12 mouse cellular contexts compared by ENCODE assay signal in the genomic region with DNA sequence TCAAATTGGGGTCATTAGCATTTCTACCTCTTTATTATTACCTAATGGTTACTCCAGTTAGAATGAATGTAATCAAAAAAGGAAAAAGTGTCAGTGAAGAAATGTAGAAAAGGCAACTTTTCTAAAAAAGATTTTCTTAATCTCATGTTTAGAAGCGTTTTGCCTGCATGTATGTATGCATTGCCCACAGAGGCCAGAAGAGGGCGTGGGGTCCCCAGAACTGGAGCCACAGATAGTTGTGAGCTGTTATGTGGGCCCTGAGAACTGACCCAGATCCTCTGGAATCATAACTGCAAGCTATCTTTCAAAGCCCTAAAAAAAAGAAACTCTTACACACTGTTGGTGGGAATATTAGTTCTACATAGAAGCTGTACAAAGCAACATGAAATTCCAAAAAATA. TPM values are rescaled to one million over a fixed set of nuclear protein-coding genes. Genes with fewer than 3 reads are reported as not detected.
DNase-seq lines count a peak whose midpoint lies in the region; ATAC-seq and TF ChIP-seq lines count a peak whose summit lies in the region.
"Had no signal": no experiment of that assay in that cellular context is flagged by ENCODE, and none has a peak within 500 bp of the region (broad histone marks: within the 10 kb centered on the region; RNA-seq: fewer than 3 reads in every experiment).

No protein-coding gene starts in this region.

- no peaks in the 10 kb centered on the region for H3K9me3 ChIP-seq in intestine, postnatal 0 days (ENCODE audit: control insufficient read depth)
- no peaks in the 10 kb centered on the region for H3K9me3 ChIP-seq in intestine, embryonic 16.5 days (ENCODE audit: control insufficient read depth, low read length)
- no peaks in the 10 kb centered on the region for H3K9me3 ChIP-seq in midbrain, embryonic 11.5 days (ENCODE audit: control insufficient read depth, low read length)
- H3K9me3 ChIP-seq in midbrain, embryonic 14.5 days (ENCODE audit: control insufficient read depth, low read length), result no peaks in the 10 kb centered on the region
- no peaks in the 10 kb centered on the region for H3K9me3 ChIP-seq in hindbrain, embryonic 16.5 days (ENCODE audit: control insufficient read depth, low read length)
- H3K9me3 ChIP-seq: hindbrain, embryonic 15.5 days; kidney, embryonic 15.5 days had no signal

- H3K27me3 ChIP-seq in intestine, postnatal 0 days (replicated peaks; ENCODE audit: control insufficient read depth, insufficient read depth, low read length), result no peaks in the 10 kb centered on the region
- no peaks in the 10 kb centered on the region for H3K27me3 ChIP-seq in intestine, embryonic 16.5 days (replicated peaks; ENCODE audit: control insufficient read depth, insufficient read depth, low read length)
- no peaks in the 10 kb centered on the region for H3K27me3 ChIP-seq in midbrain, embryonic 11.5 days (ENCODE audit: control insufficient read depth, insufficient read depth, low read length)
- no peaks in the 10 kb centered on the region for H3K27me3 ChIP-seq in midbrain, embryonic 14.5 days (ENCODE audit: control insufficient read depth, insufficient read depth, low read length)
- no peaks in the 10 kb centered on the region for H3K27me3 ChIP-seq in hindbrain, embryonic 16.5 days (replicated peaks; ENCODE audit: control insufficient read depth, insufficient read depth, low read length)
- H3K27me3 ChIP-seq: hindbrain, embryonic 15.5 days; kidney, embryonic 15.5 days had no signal

- H3K4me2 ChIP-seq in intestine, postnatal 0 days (replicated peaks; ENCODE audit: low read depth), result no peak overlapping the region
- no peak overlapping the region for H3K4me2 ChIP-seq in intestine, embryonic 16.5 days (ENCODE audit: low read depth, low read length)
- no peak overlapping the region for H3K4me2 ChIP-seq in midbrain, embryonic 11.5 days
- H3K4me2 ChIP-seq in midbrain, embryonic 14.5 days (ENCODE audit: low read length), result no peak overlapping the region
- H3K4me2 ChIP-seq in hindbrain, embryonic 16.5 days (ENCODE audit: low read length), result no peak overlapping the region
- H3K4me2 ChIP-seq: hindbrain, embryonic 15.5 days; kidney, embryonic 15.5 days had no signal

- peak; percentile 53 for DNase-seq in midbrain, embryonic 11.5 days (ENCODE audit: low spot score, missing footprints)
- no peak for DNase-seq in midbrain, embryonic 14.5 days
- peak; percentile 36 for DNase-seq in ZHBTc4 (ENCODE audit: low read depth, low spot score)
- no peak for DNase-seq in urinary bladder, postnatal 14 days (ENCODE audit: low spot score)
- DNase-seq: adrenal gland, postnatal 25 days; gastrocnemius, postnatal 36 days; thymus, adult 18-20 months had no signal

- H3K9ac ChIP-seq in intestine, postnatal 0 days (ENCODE audit: low read depth, low read length), result no peak overlapping the region
- H3K9ac ChIP-seq in intestine, embryonic 16.5 days (ENCODE audit: low read depth, low read length), result no peak overlapping the region
- H3K9ac ChIP-seq in midbrain, embryonic 11.5 days (ENCODE audit: low read length), result no peak overlapping the region
- H3K9ac ChIP-seq in midbrain, embryonic 14.5 days (replicated peaks; ENCODE audit: low read length), result no peak overlapping the region
- no peak overlapping the region for H3K9ac ChIP-seq in hindbrain, embryonic 16.5 days (ENCODE audit: low read depth, low read length)
- H3K9ac ChIP-seq: hindbrain, embryonic 15.5 days; kidney, embryonic 15.5 days had no signal

- no peak overlapping the region for H3K27ac ChIP-seq in intestine, postnatal 0 days (ENCODE audit: low read depth, low read length)
- no peak overlapping the region for H3K27ac ChIP-seq in intestine, embryonic 16.5 days (ENCODE audit: low read length)
- no peak overlapping the region for H3K27ac ChIP-seq in midbrain, embryonic 11.5 days (ENCODE audit: low read depth, low read length)
- H3K27ac ChIP-seq in midbrain, embryonic 14.5 days (replicated peaks; ENCODE audit: low read depth, low read length), result no peak overlapping the region
- H3K27ac ChIP-seq in hindbrain, embryonic 16.5 days (ENCODE audit: low read depth, low read length), result no peak overlapping the region
- H3K27ac ChIP-seq: hindbrain, embryonic 15.5 days; kidney, embryonic 15.5 days had no signal

- ATAC-seq in intestine, postnatal 0 days, result no peak
- ATAC-seq in intestine, embryonic 16.5 days, result no peak
- ATAC-seq in midbrain, embryonic 11.5 days (ENCODE audit: low FRiP score), result no peak
- no peak for ATAC-seq in midbrain, embryonic 14.5 days (ENCODE audit: low FRiP score, low TSS enrichment)
- ATAC-seq in hindbrain, embryonic 16.5 days, result no peak

- H3K4me3 ChIP-seq in intestine, postnatal 0 days (ENCODE audit: low read depth, low read length), result no peak overlapping the region
- no peak overlapping the region for H3K4me3 ChIP-seq in intestine, embryonic 16.5 days (ENCODE audit: low read length)
- no peak overlapping the region for H3K4me3 ChIP-seq in midbrain, embryonic 11.5 days (ENCODE audit: low read depth, low read length)
- no peak overlapping the region for H3K4me3 ChIP-seq in midbrain, embryonic 14.5 days (replicated peaks; ENCODE audit: low read depth, low read length)
- H3K4me3 ChIP-seq in hindbrain, embryonic 16.5 days (ENCODE audit: low read length), result no peak overlapping the region
- H3K4me3 ChIP-seq: hindbrain, embryonic 15.5 days; kidney, embryonic 15.5 days had no signal

- no peaks in the 10 kb centered on the region for H3K4me1 ChIP-seq in intestine, postnatal 0 days (replicated peaks; ENCODE audit: control insufficient read depth, insufficient read depth, low read length)
- H3K4me1 ChIP-seq in intestine, embryonic 16.5 days (ENCODE audit: control insufficient read depth, insufficient read depth, low read length), result no peaks in the 10 kb centered on the region
- no peaks in the 10 kb centered on the region for H3K4me1 ChIP-seq in midbrain, embryonic 11.5 days (ENCODE audit: control insufficient read depth, insufficient read depth, low read length)
- no peaks in the 10 kb centered on the region for H3K4me1 ChIP-seq in midbrain, embryonic 14.5 days (ENCODE audit: control insufficient read depth, insufficient read depth, low read length)
- no peaks in the 10 kb centered on the region for H3K4me1 ChIP-seq in hindbrain, embryonic 16.5 days (ENCODE audit: control insufficient read depth, insufficient read depth, low read depth, low read length)
- H3K4me1 ChIP-seq: hindbrain, embryonic 15.5 days had no signal

- peaks cover 23% of the 10 kb centered on the region for H3K36me3 ChIP-seq in intestine, postnatal 0 days (ENCODE audit: control insufficient read depth, insufficient read depth)
- H3K36me3 ChIP-seq in intestine, embryonic 16.5 days (ENCODE audit: control insufficient read depth, insufficient read depth, low read length), result 0 out of 2 replicates have a peak, but pooled peaks cover 3% of the 10 kb centered on the region
- H3K36me3 ChIP-seq in midbrain, embryonic 11.5 days (ENCODE audit: control insufficient read depth, insufficient read depth, low read length), result no peaks in the 10 kb centered on the region; the same call in 1 of the 2 replicates
- peaks cover 35% of the 10 kb centered on the region for H3K36me3 ChIP-seq in midbrain, embryonic 14.5 days (ENCODE audit: control insufficient read depth, insufficient read depth, low read length)
- no peaks in the 10 kb centered on the region; the same call in 1 of the 2 replicates for H3K36me3 ChIP-seq in hindbrain, embryonic 16.5 days (ENCODE audit: control insufficient read depth, insufficient read depth, low read length)

- peak; percentile 48 for TF ChIP-seq CTCF in intestine, postnatal 0 days (IDR thresholded peaks at IDR 0.05; ENCODE audit: low read depth)

- WGBS in intestine, postnatal 0 days, result 74% methylated on average over 2 of the region's 2 CpGs
- WGBS in intestine, embryonic 16.5 days, result 77% methylated on average over 2 of the region's 2 CpGs
- 84% methylated on average over 2 of the region's 2 CpGs for WGBS in midbrain, embryonic 11.5 days
- WGBS in midbrain, embryonic 14.5 days, result 71% methylated on average over 2 of the region's 2 CpGs
- WGBS in hindbrain, embryonic 16.5 days, result 64% methylated on average over 2 of the region's 2 CpGs

RNA-seq across cellular contexts. Expression of a gene that starts 19.5 kb away (rescaled TPM):
- 22.3 TPM in 2 replicates for polyA plus RNA-seq in intestine, postnatal 0 days (2015; fragmentation: Nextera tagmentation; extraction: Ambion mirVana)
- 46.5 and 46.9 TPM in 2 replicates for polyA plus RNA-seq in intestine, embryonic 16.5 days (2015; fragmentation: Nextera tagmentation; extraction: Ambion mirVana)
- 61.7 and 67.7 TPM in 2 replicates for polyA plus RNA-seq in midbrain, embryonic 11.5 days (2014; fragmentation: Nextera tagmentation; extraction: Ambion mirVana)
- 49.2 and 67.5 TPM in 2 replicates for polyA plus RNA-seq in midbrain, embryonic 14.5 days (2014; fragmentation: Nextera tagmentation; extraction: Ambion mirVana)
- polyA plus RNA-seq in hindbrain, embryonic 16.5 days (2015; fragmentation: Nextera tagmentation; extraction: Ambion mirVana), result 65.0 and 65.4 TPM in 2 replicates

RNA-seq across cellular contexts. Expression of a gene that starts 44.7 kb away (rescaled TPM):
- 15.6 and 16.4 TPM in 2 replicates for polyA plus RNA-seq in intestine, postnatal 0 days (2015; fragmentation: Nextera tagmentation; extraction: Ambion mirVana)
- 31.9 and 34.8 TPM in 2 replicates for polyA plus RNA-seq in intestine, embryonic 16.5 days (2015; fragmentation: Nextera tagmentation; extraction: Ambion mirVana)
- 21.6 and 23.1 TPM in 2 replicates for polyA plus RNA-seq in midbrain, embryonic 11.5 days (2014; fragmentation: Nextera tagmentation; extraction: Ambion mirVana)
- 1.7 and 8.9 TPM in 2 replicates for polyA plus RNA-seq in midbrain, embryonic 14.5 days (2014; fragmentation: Nextera tagmentation; extraction: Ambion mirVana)
- polyA plus RNA-seq in hindbrain, embryonic 16.5 days (2015; fragmentation: Nextera tagmentation; extraction: Ambion mirVana), result 7.7 and 10.1 TPM in 2 replicates

RNA-seq across cellular contexts. Expression of a gene that starts 59.9 kb away (rescaled TPM):
- 5.4 and 5.8 TPM in 2 replicates for polyA plus RNA-seq in intestine, postnatal 0 days (2015; fragmentation: Nextera tagmentation; extraction: Ambion mirVana)
- polyA plus RNA-seq in intestine, embryonic 16.5 days (2015; fragmentation: Nextera tagmentation; extraction: Ambion mirVana), result 5.7 and 7.1 TPM in 2 replicates
- 16.3 and 17.4 TPM in 2 replicates for polyA plus RNA-seq in midbrain, embryonic 11.5 days (2014; fragmentation: Nextera tagmentation; extraction: Ambion mirVana)
- polyA plus RNA-seq in midbrain, embryonic 14.5 days (2014; fragmentation: Nextera tagmentation; extraction: Ambion mirVana), result 11.7 and 12.8 TPM in 2 replicates
- polyA plus RNA-seq in hindbrain, embryonic 16.5 days (2015; fragmentation: Nextera tagmentation; extraction: Ambion mirVana), result 8.1 and 10.4 TPM in 2 replicates

Comparison
In these comparisons a context has a peak if more than half of its experiments do, and no peak if none do; other contexts are left out.
1. DNase-seq: peak in midbrain, embryonic 11.5 days (single experiment) and ZHBTc4 (single experiment); none in midbrain, embryonic 14.5 days (single experiment) and urinary bladder, postnatal 14 days (single experiment).